Mouse (Mus musculus) kidney, postnatal 0 days (tissue): Measurements from ENCODE around the gene S100a3. TPM values are rescaled to one million over a fixed set of nuclear protein-coding genes. Genes with fewer than 3 reads are reported as not detected.

Source experiments
- ATAC-seq: fragments of 200-750 bp; cut with Nextera tagmentation; replicated peaks from 2 replicates; pipeline ENCODE4 v1.8.0; 2017; ENCODE audit warnings: low read depth, moderate number of reproducible peaks, moderate TSS enrichment, moderate library complexity; ENCODE audit not compliant: low FRiP score
- DNase-seq: peaks from one replicate; pipeline ENCODE4 v3.0.0-alpha.2; 2016; ENCODE audit warnings: low spot score
- H3K27ac ChIP-seq: fragments of 300-500 bp; sonication (generic); 2 replicates; pipeline ENCODE4 v1.5.1; 2014; ENCODE audit warnings: mild to moderate bottlenecking
- H3K27me3 ChIP-seq: fragments of 300-500 bp; sonication (generic); 2 replicates; pipeline ENCODE4 v1.6.1; 2014; ENCODE audit warnings: low read length, mixed read lengths; ENCODE audit not compliant: insufficient read depth
- H3K36me3 ChIP-seq: fragments of 300-500 bp; sonication (generic); 2 replicates; pipeline ENCODE4 v1.6.1; 2014; ENCODE audit warnings: low read length, mixed read lengths; ENCODE audit not compliant: insufficient read depth
- H3K4me1 ChIP-seq: fragments of 300-500 bp; sonication (generic); replicated peaks from 2 replicates; pipeline ENCODE4 v1.6.1; 2014; ENCODE audit warnings: antibody characterized with exemption, low read length, mixed read lengths; ENCODE audit not compliant: insufficient read depth
- H3K4me2 ChIP-seq: fragments of 300-500 bp; sonication (generic); 2 replicates; pipeline ENCODE4 v1.6.1; 2014; ENCODE audit warnings: mild to moderate bottlenecking, low read length, moderate library complexity, mixed read lengths
- H3K4me3 ChIP-seq: fragments of 300-500 bp; sonication (generic); replicated peaks from 2 replicates; pipeline ENCODE4 v1.5.1; 2014; ENCODE audit warnings: low read depth, low read length
- H3K9ac ChIP-seq: fragments of 300-500 bp; sonication (generic); 2 replicates; pipeline ENCODE4 v1.6.1; 2014; ENCODE audit warnings: low read depth, low read length
- H3K9me3 ChIP-seq: fragments of 300-500 bp; sonication (generic); replicated peaks from 2 replicates; pipeline ENCODE4 v1.6.1; 2016; ENCODE audit warnings: low read length, inconsistent platforms, mixed read lengths
- CTCF ChIP-seq: IDR thresholded peaks from 2 replicates; pipeline ENCODE4 v1.5.1; 2016; ENCODE audit warnings: antibody characterized with exemption, low read depth, mild to moderate bottlenecking, moderate library complexity
- WGBS: fragments of 180-500 bp; shearing (Covaris S2); extraction: QIAGEN DNeasy Blood & Tissue Kit; methylation state at CpG from one replicate; pipeline ENCODE4 v1.1.7; 2014; 5-methylcytosine and 5-hydroxymethylcytosine counted together
- polyA plus RNA-seq: library from polyadenylated mRNA; unstranded; fragments of >200 nt; fragmentation: Nextera tagmentation; extraction: Ambion mirVana; gene quantifications from 2 replicates; pipeline ENCODE4 v1.2.1, GENCODE M21; 2015

Gene S100a3
- polyA plus RNA-seq, 1 experiment from 2014 or later: 0.16 TPM

DNA sequence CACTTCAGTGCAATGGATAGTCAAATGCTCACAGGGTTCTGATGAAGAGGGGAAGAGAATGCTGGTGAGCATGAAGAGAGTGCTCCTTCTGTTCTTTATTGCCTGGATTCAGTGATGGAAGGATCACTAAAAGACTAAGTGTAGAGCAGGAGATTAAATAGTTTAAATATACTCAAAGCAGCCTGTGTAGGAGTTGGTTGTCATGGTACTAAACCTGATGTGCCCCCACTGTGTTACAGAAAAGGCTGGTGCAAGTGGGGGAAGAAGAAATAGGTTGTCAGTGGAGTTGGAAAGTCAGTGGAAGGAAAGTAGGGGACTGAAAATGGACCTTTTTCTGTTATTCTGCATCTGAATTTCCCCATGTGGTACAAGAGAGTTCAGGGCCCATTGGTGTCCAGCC is 88.6 kb downstream of the S100a3 start:
- no peak for TF ChIP-seq CTCF
- H3K9ac ChIP-seq: no peak overlapping the region
- H3K4me2 ChIP-seq: no peak overlapping the region
- no peak for DNase-seq
- no peaks in the 10 kb centered on the region for H3K27me3 ChIP-seq
- no peaks in the 10 kb centered on the region for H3K36me3 ChIP-seq
- H3K27ac ChIP-seq: no peak overlapping the region
- H3K4me1 ChIP-seq: no peaks in the 10 kb centered on the region
- H3K9me3 ChIP-seq: no peaks in the 10 kb centered on the region
- no peak overlapping the region for H3K4me3 ChIP-seq
- ATAC-seq: no peak

- H3K27me3 ChIP-seq: no peaks in the 10 kb centered on the region
- no peak for DNase-seq
Measured at GRCm38 (mm10) chr3:90649832-90650231, 89.5 kb downstream of the S100a3 start.

More at GRCm38 (mm10) chr3:90649832-90650231, 89.5 kb downstream of the S100a3 start:
- 89% methylated on average over 2 of the region's 2 CpGs for WGBS
- TF ChIP-seq CTCF: no peak
- ATAC-seq: no peak
- Histone ChIP-seq H3K27ac (no peak overlapping the region), H3K9ac (no peak overlapping the region), H3K9me3 (no peaks in the 10 kb centered on the region), H3K4me2 (no peak overlapping the region), H3K4me3 (no peak overlapping the region), H3K4me1 (no peaks in the 10 kb centered on the region), H3K36me3 (no peaks in the 10 kb centered on the region)

Other genes with a start within 250 kb of the S100a3 start
- gene Slc27a3, start 170.6 kb upstream of the S100a3 start, polyA plus RNA-seq: 15.1 and 16.1 TPM in 2 replicates
- gene Ints3, start 127.0 kb upstream of the S100a3 start, polyA plus RNA-seq: 17.0 and 17.9 TPM in 2 replicates
- 16.7 and 17.1 TPM in 2 replicates for gene Npr1, start 94.7 kb upstream of the S100a3 start, polyA plus RNA-seq
- 118 and 134 TPM in 2 replicates for gene Ilf2, start 84.5 kb upstream of the S100a3 start, polyA plus RNA-seq
- 76.1 and 79.6 TPM in 2 replicates for gene Snapin, start 69.5 kb upstream of the S100a3 start, polyA plus RNA-seq
- gene Chtop, start 51.1 kb upstream of the S100a3 start, polyA plus RNA-seq: 122 and 126 TPM in 2 replicates
- 336 and 353 TPM in 2 replicates for gene S100a1, start 46.2 kb upstream of the S100a3 start, polyA plus RNA-seq
- gene S100a13, start 46.1 kb upstream of the S100a3 start, polyA plus RNA-seq: 72.2 and 78.5 TPM in 2 replicates
- gene S100a14, start 33.7 kb upstream of the S100a3 start, polyA plus RNA-seq: 10.2 and 12.5 TPM in 2 replicates
- 242 and 252 TPM in 2 replicates for gene S100a16, start 23.3 kb upstream of the S100a3 start, polyA plus RNA-seq
- not detected in 2 replicates for gene S100a2, start 29.7 kb downstream of the S100a3 start, polyA plus RNA-seq
- not detected in 2 replicates for gene Gm42674, start 41.3 kb downstream of the S100a3 start, polyA plus RNA-seq
- 11.5 and 18.3 TPM in 2 replicates for gene S100a4, start 43.2 kb downstream of the S100a3 start, polyA plus RNA-seq
- gene S100a5, start 47.9 kb downstream of the S100a3 start, polyA plus RNA-seq: 0.77 and 1.4 TPM in 2 replicates
- 395 and 525 TPM in 2 replicates for gene S100a6, start 52.3 kb downstream of the S100a3 start, polyA plus RNA-seq
- 0.14 TPM in 1 of 2 replicates, not detected in the other for gene S100a7a, start 93.4 kb downstream of the S100a3 start, polyA plus RNA-seq
- 65.2 and 69.2 TPM in 2 replicates for gene S100a8, start 108.4 kb downstream of the S100a3 start, polyA plus RNA-seq
- gene S100a9, start 135.1 kb downstream of the S100a3 start, polyA plus RNA-seq: 42.4 and 42.6 TPM in 2 replicates
- gene Pglyrp4, start 166.3 kb downstream of the S100a3 start, polyA plus RNA-seq: 0.07 TPM in 1 of 2 replicates, not detected in the other
- not detected in 2 replicates for gene Gm5849, start 217.3 kb downstream of the S100a3 start, polyA plus RNA-seq